Mouse (Mus musculus): ENCODE data around the gene Gzmk. TPM values are rescaled to one million over a fixed set of nuclear protein-coding genes. Genes with fewer than 3 reads are reported as not detected.

Gene Gzmk
- total RNA-seq, 2 experiments from 2014 or later: not detected

Other genes starting within 250 kb of the Gzmk start
- under 1 TPM; 0.19 to 0.67 TPM for gene Ccno, start 238.1 kb downstream of the Gzmk start, total RNA-seq (2021)
- not detected for gene Mcidas, start 232.1 kb downstream of the Gzmk start, total RNA-seq (2021)
- gene Cdc20b, start 190.8 kb downstream of the Gzmk start, total RNA-seq (2021): not detected
- gene Gpx8, start 179.5 kb downstream of the Gzmk start, total RNA-seq (2021): 10 to 100 TPM; 34.5 to 37.7 TPM
- gene Gzma, start 124.9 kb downstream of the Gzmk start, total RNA-seq (2021): under 1 TPM in 1 of 2 experiments, not detected in 1; 0.51 TPM
- under 1 TPM; 0.28 to 0.51 TPM for gene Esm1, start 16.2 kb downstream of the Gzmk start, total RNA-seq (2021)
- gene BC067074, start 67.3 kb upstream of the Gzmk start, total RNA-seq (2021): 1 to 10 TPM; 1.7 to 2.4 TPM